ENCODE assay signal across 8 mouse cellular contexts in the genomic region with DNA sequence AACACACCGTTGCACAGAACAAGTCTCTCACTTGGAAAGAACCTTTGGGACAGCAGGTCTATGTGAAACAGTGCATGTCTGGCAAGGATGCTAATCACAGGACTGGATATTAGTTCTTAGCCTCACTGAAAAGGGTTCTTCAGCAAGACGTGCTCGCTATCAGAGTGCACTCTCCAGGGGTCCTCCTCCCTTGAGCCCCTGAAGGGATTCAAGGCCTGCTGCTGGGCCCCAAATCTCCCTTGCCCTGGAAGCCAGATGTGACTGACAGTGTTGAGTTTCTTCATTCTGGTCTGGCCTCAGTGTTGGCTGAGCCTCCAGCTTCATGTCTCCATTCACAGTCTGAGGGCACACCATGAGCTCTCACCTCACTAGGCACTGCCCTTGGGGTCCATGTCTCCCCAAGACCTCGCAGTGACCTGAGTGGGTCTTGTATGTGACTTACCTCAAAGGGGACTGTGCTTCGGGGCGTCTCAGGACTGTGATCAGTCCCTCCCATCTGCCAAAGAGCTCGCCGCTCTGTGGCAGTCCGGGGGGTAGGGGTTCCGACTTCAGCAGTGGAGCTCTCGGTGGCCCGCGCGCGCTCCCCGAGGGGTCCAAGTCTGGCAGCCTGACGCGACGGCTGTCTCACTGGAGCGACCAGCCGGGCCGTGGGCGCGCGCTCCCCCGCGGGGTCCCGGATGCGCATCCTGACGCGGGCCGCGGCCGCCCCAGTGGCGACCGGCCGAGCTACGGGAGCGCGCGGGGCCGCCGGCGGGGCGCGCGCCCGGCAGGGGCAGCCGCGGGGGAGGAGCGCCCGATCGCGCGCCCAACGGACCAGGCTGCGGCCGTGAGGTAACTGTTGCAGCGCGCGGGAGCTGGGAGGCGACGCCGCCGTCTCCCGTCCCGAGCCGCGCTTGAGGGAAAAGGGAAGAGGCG. TPM values are rescaled to one million over a fixed set of nuclear protein-coding genes. Genes with fewer than 3 reads are reported as not detected.
DNase-seq lines count a peak whose midpoint lies in the region; ATAC-seq and TF ChIP-seq lines count a peak whose summit lies in the region.

Pde3b (plus strand) TSS at position 861 of the 915 bp plus-strand sequence.

- H3K27ac ChIP-seq in ES-E14 (ENCODE audit: insufficient read depth, low read depth, low read length, poor library complexity, severe bottlenecking) = no peak within 1 kb of the TSS
- peak within 1 kb of the TSS; percentile 83 for H3K27ac ChIP-seq in lung, embryonic 15.5 days

- no peaks in the 10 kb centered on the region for H3K36me3 ChIP-seq in ES-E14 (ENCODE audit: control insufficient read depth, insufficient read depth, low read length, poor library complexity, severe bottlenecking)
- H3K36me3 ChIP-seq in lung, embryonic 15.5 days = no peaks in the 10 kb centered on the region

- peak within 1 kb of the TSS; percentile 94 for H3K4me2 ChIP-seq in lung, embryonic 15.5 days

- peak within 1 kb of the TSS; percentile 74 to 86 for H3K4me3 ChIP-seq in ES-E14 (ENCODE audit: insufficient read depth in 1 of 2, low read depth in 1 of 2, low read length in 2 of 2, poor library complexity in 1 of 2, severe bottlenecking in 1 of 2)
- peak within 1 kb of the TSS; percentile 83 for H3K4me3 ChIP-seq in lung, embryonic 15.5 days

- H3K27me3 ChIP-seq in lung, embryonic 15.5 days = no peaks in the 10 kb centered on the region

- no peaks in the 10 kb centered on the region for H3K4me1 ChIP-seq in ES-E14 (ENCODE audit: control insufficient read depth in 2 of 2, insufficient read depth in 2 of 2, low read length in 2 of 2, poor library complexity in 1 of 2)
- H3K4me1 ChIP-seq in lung, embryonic 15.5 days = peaks cover 19% of the 10 kb centered on the region

- 2% methylated on average over 52 of the region's 70 CpGs for WGBS in lung, embryonic 15.5 days

- no peaks in the 10 kb centered on the region; the same call in 1 of the 2 replicates for H3K9me3 ChIP-seq in ES-E14 (ENCODE audit: control insufficient read depth, insufficient read depth, low read depth, low read length)
- H3K9me3 ChIP-seq in lung, embryonic 15.5 days = no peaks in the 10 kb centered on the region

- ATAC-seq in cerebellum, adult (ENCODE audit: insufficient number of reproducible peaks, low FRiP score, low TSS enrichment) = peak; percentile 77
- ATAC-seq in hematopoietic stem cell, adult 5-6 weeks (replicated peaks in 1 of 2; ENCODE audit: insufficient read depth in 1 of 2, low FRiP score in 2 of 2, low TSS enrichment in 1 of 2, low read depth in 1 of 2, poor library complexity in 2 of 2, severe bottlenecking in 2 of 2) = peak; percentile 54 to 66
- ATAC-seq in lung, embryonic 15.5 days (ENCODE audit: borderline replicate concordance, extremely low read depth, low FRiP score, low TSS enrichment) = peak; percentile 93
- peak; percentile 49 for ATAC-seq in neutrophil, adult 5-6 weeks (ENCODE audit: extremely low read depth, insufficient number of reproducible peaks, low FRiP score, poor library complexity, severe bottlenecking)

- in situ Hi-C loops in ES-E14 (cut with MboI; ENCODE audit: low sequenced_read_pairs in 2 of 2, unreplicated experiment in 2 of 2) = no loop called here

- H3K9ac ChIP-seq in ES-E14 (ENCODE audit: insufficient read depth, low read depth, low read length, poor library complexity, severe bottlenecking) = peak within 1 kb of the TSS; percentile 82
- H3K9ac ChIP-seq in lung, embryonic 15.5 days = peak within 1 kb of the TSS; percentile 76

- DNase-seq in ES-E14 (ENCODE audit: low read depth, low spot score) = peak; percentile 47
- DNase-seq in forelimb bud, embryonic 11.5 days (ENCODE audit: low read depth, low spot score) = peak; percentile 56
- peak; percentile 57 for DNase-seq in layer of hippocampus, adult 9-11 months
- peak; percentile 82 for DNase-seq in thymus, postnatal 14 days

TF ChIP-seq in ES-E14, 5 proteins besides CTCF, POLR2A, EP300 and RAD21:
- no peak for TF ChIP-seq MAFK (IDR thresholded peaks at IDR 0.05; ENCODE audit: insufficient read depth, low read depth, low read length)
TF ChIP-seq in ES-E14: peak in this region for 0.

RNA-seq across cellular contexts. Expression of gene Pde3b, which starts in this region (rescaled TPM):
- total RNA-seq in ES-E14 (2012; rRNA removed) = 5.9 and 9.5 TPM in 2 replicates
- total RNA-seq in hematopoietic stem cell, adult 5-6 weeks (2017) = 19.7 and 32.0 TPM in 2 replicates
- 5.5 and 6.0 TPM in 2 replicates for polyA plus RNA-seq in lung, embryonic 15.5 days (2015; fragmentation: Nextera tagmentation; extraction: Ambion mirVana)
- total RNA-seq in neutrophil, adult 5-6 weeks (2017) = 46.0 and 50.6 TPM in 2 replicates
